Comparison of ENCODE assay signal across 9 mouse cellular contexts in genomic region chr14:24035486-24036207, GRCm38 (mm10). TPM values are rescaled to one million over a fixed set of nuclear protein-coding genes. Genes with fewer than 3 reads are reported as not detected.
DNase-seq lines count a peak whose midpoint lies in the region; ATAC-seq and TF ChIP-seq lines count a peak whose summit lies in the region.
"Had no signal": no experiment of that assay in that cellular context is flagged by ENCODE, and none has a peak within 500 bp of the region (broad histone marks: within the 10 kb centered on the region; RNA-seq: fewer than 3 reads in every experiment).

No protein-coding gene starts in this region.

- peak; percentile 57 for DNase-seq in midbrain, embryonic 10.5 days (ENCODE audit: low spot score)
- DNase-seq in cerebellum, adult 11 months, result peak; percentile 13
- peak; percentile 21 for DNase-seq in embryonic facial prominence, embryonic 10.5 days (ENCODE audit: low spot score)
- peak; percentile 49 for DNase-seq in retina, postnatal 1 day
- DNase-seq in thymus, postnatal 4 days, result no peak
- DNase-seq in forebrain, postnatal 0 days, result no peak

- no peak; the same call in 1 of the 2 replicates for ATAC-seq in midbrain, embryonic 13.5 days
- no peak for ATAC-seq in forebrain, postnatal 0 days

- H3K9me3 ChIP-seq in midbrain, embryonic 10.5 days (replicated peaks), result no peaks in the 10 kb centered on the region
- H3K9me3 ChIP-seq in midbrain, embryonic 13.5 days, result no peaks in the 10 kb centered on the region
- H3K9me3 ChIP-seq in embryonic facial prominence, embryonic 10.5 days, result no peaks in the 10 kb centered on the region
- H3K9me3 ChIP-seq in forebrain, postnatal 0 days (ENCODE audit: low read length), result no peaks in the 10 kb centered on the region
- H3K9me3 ChIP-seq: lung, embryonic 15.5 days had no signal

- H3K9ac ChIP-seq in midbrain, embryonic 13.5 days (replicated peaks), result no peak overlapping the region
- no peak overlapping the region for H3K9ac ChIP-seq in forebrain, postnatal 0 days
- H3K9ac ChIP-seq: lung, embryonic 15.5 days had no signal

- peak overlapping the region; percentile 33; the same call in 1 of the 2 replicates for H3K27ac ChIP-seq in midbrain, embryonic 10.5 days (replicated peaks)
- H3K27ac ChIP-seq in midbrain, embryonic 13.5 days, result no peak overlapping the region
- no peak overlapping the region for H3K27ac ChIP-seq in embryonic facial prominence, embryonic 10.5 days (replicated peaks)
- no peak overlapping the region for H3K27ac ChIP-seq in forebrain, postnatal 0 days (ENCODE audit: low read depth, low read length)
- H3K27ac ChIP-seq: left cerebral cortex, adult 2 months; lung, embryonic 15.5 days had no signal

- no peak overlapping the region for H3K4me3 ChIP-seq in midbrain, embryonic 10.5 days
- H3K4me3 ChIP-seq in midbrain, embryonic 13.5 days (replicated peaks), result no peak overlapping the region
- no peak overlapping the region for H3K4me3 ChIP-seq in embryonic facial prominence, embryonic 10.5 days
- H3K4me3 ChIP-seq in forebrain, postnatal 0 days (ENCODE audit: low read depth, low read length), result no peak overlapping the region
- H3K4me3 ChIP-seq: left cerebral cortex, adult 2 months; lung, embryonic 15.5 days had no signal

- 14% methylated on average over 11 of the region's 11 CpGs for WGBS in midbrain, embryonic 10.5 days
- 14% methylated on average over 11 of the region's 11 CpGs for WGBS in midbrain, embryonic 13.5 days
- 18% methylated on average over 11 of the region's 11 CpGs for WGBS in embryonic facial prominence, embryonic 10.5 days
- 19% methylated on average over 11 of the region's 11 CpGs for WGBS in forebrain, postnatal 0 days

- H3K36me3 ChIP-seq in midbrain, embryonic 10.5 days, result no peaks in the 10 kb centered on the region
- no peaks in the 10 kb centered on the region for H3K36me3 ChIP-seq in midbrain, embryonic 13.5 days
- no peaks in the 10 kb centered on the region for H3K36me3 ChIP-seq in embryonic facial prominence, embryonic 10.5 days (replicated peaks)
- H3K36me3 ChIP-seq in forebrain, postnatal 0 days (ENCODE audit: insufficient read depth), result no peaks in the 10 kb centered on the region
- H3K36me3 ChIP-seq: lung, embryonic 15.5 days had no signal

- no peak overlapping the region for H3K4me2 ChIP-seq in midbrain, embryonic 13.5 days (replicated peaks)
- no peak overlapping the region for H3K4me2 ChIP-seq in forebrain, postnatal 0 days (ENCODE audit: low read depth)
- H3K4me2 ChIP-seq: lung, embryonic 15.5 days had no signal

- H3K4me1 ChIP-seq in midbrain, embryonic 10.5 days, result peaks cover 30% of the 10 kb centered on the region
- H3K4me1 ChIP-seq in midbrain, embryonic 13.5 days (replicated peaks), result peaks cover 17% of the 10 kb centered on the region
- H3K4me1 ChIP-seq in embryonic facial prominence, embryonic 10.5 days, result peaks cover 18% of the 10 kb centered on the region
- no peaks in the 10 kb centered on the region for H3K4me1 ChIP-seq in forebrain, postnatal 0 days (ENCODE audit: insufficient read depth)
- H3K4me1 ChIP-seq: lung, embryonic 15.5 days had no signal

- peaks cover 19% of the 10 kb centered on the region for H3K27me3 ChIP-seq in midbrain, embryonic 10.5 days (ENCODE audit: low read depth, poor library complexity, severe bottlenecking)
- no peaks in the 10 kb centered on the region for H3K27me3 ChIP-seq in midbrain, embryonic 13.5 days
- peaks cover 22% of the 10 kb centered on the region; the same call in 1 of the 2 replicates for H3K27me3 ChIP-seq in embryonic facial prominence, embryonic 10.5 days (replicated peaks; ENCODE audit: low read depth, poor library complexity, severe bottlenecking)
- no peaks in the 10 kb centered on the region for H3K27me3 ChIP-seq in forebrain, postnatal 0 days (ENCODE audit: insufficient read depth, low read length)
- H3K27me3 ChIP-seq: lung, embryonic 15.5 days had no signal

- TF ChIP-seq CTCF in forebrain, postnatal 0 days (IDR thresholded peaks at IDR 0.05; ENCODE audit: low read depth), result no peak

RNA-seq across cellular contexts. Expression of gene Kcnma1, which starts 21.4 kb away (rescaled TPM):
- polyA plus RNA-seq in midbrain, embryonic 10.5 days (2016; fragmentation: Nextera tagmentation; extraction: Ambion mirVana), result 0.49 and 0.97 TPM in 2 replicates
- 8.1 and 10.6 TPM in 2 replicates for polyA plus RNA-seq in midbrain, embryonic 13.5 days (2015; fragmentation: Nextera tagmentation; extraction: Ambion mirVana)
- 0.50 and 0.70 TPM in 2 replicates for polyA plus RNA-seq in embryonic facial prominence, embryonic 10.5 days (2016; fragmentation: Nextera tagmentation; extraction: Ambion mirVana)
- total RNA-seq in forebrain, postnatal 0 days (2014; rRNA removed), result 32.1 and 35.8 TPM in 2 replicates
- 10.9 and 18.7 TPM in 2 replicates for polyA plus RNA-seq in forebrain, postnatal 0 days (2015; fragmentation: Nextera tagmentation; extraction: Ambion mirVana)

Comparison
In these comparisons a context has a peak if more than half of its experiments do, and no peak if none do; other contexts are left out.
1. DNase-seq: peak in midbrain, embryonic 10.5 days (single experiment), cerebellum, adult 11 months (single experiment), embryonic facial prominence, embryonic 10.5 days (single experiment) and retina, postnatal 1 day (single experiment); none in thymus, postnatal 4 days (single experiment) and forebrain, postnatal 0 days (single experiment).